Mouse (Mus musculus): ENCODE measurements around the gene Snx25.
"Not testable (repeated sequence)": the region's sequence is repeated elsewhere in the genome, so short reads cannot be mapped to it uniquely, and the experiment has no call there.

Snx25 gene

DNA sequence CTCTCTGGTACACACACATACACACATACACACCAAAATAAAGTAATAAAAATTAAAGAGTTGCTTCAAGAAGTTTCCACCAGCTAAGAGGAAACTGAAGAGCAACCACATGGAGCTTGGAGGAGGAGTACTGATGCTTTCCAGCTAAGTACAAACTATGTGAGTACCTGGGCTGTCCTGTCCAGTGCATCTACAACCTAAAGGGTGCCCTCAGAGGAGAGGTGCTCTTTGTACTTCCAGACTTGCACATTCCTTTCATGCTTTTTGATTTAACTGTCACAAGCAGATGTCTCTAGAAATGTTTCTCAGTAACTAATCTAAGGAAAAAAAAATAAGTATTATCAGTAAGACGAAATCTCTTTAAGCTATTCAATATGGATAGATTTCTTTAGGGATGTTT is 14.6 kb downstream of the Snx25 start:
- no peak for DNase-seq (ENCODE audit: low spot score)

DNA sequence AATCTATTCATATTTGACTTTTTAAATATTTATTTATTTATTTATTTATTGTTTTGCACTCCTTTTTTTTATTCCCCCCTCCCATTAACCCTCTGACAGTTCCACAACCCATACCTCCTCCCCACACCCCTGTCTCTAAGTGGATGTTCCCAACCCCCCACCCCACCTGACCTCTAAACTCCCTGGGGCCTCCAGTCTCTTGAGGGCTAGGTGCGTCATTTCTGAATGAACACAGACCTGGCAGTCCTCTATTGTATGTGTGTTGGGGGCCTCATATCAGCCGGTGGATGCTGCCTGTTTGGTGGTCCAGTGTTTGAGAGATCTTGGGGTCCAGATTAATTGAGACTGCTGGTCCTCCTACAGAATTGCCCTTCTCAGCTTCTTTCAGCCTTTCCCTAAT is 16.4 kb downstream of the Snx25 start:
- DNase-seq (ENCODE audit: low spot score) = not testable (repeated sequence)

DNA sequence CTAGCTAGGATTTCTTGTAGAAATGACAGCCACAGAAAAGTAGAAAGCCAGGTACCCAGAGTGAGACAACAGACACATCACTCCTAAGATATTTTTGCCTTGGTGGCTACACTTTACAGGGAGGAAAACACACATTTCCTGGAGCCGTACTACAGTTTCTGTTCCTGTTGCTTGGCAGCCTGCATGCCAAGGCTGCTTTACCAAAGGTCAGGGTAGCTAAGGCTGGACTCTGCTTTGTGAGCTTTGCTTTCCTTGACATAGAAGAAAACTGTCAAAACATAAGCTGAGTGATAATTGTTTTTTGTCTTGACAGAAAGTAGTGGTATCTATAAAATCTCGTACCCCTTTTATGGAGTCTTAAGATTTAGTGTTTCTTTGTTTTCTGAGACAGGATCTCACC is 21.5 kb downstream of the Snx25 start:
- DNase-seq (ENCODE audit: low spot score) = no peak

DNA sequence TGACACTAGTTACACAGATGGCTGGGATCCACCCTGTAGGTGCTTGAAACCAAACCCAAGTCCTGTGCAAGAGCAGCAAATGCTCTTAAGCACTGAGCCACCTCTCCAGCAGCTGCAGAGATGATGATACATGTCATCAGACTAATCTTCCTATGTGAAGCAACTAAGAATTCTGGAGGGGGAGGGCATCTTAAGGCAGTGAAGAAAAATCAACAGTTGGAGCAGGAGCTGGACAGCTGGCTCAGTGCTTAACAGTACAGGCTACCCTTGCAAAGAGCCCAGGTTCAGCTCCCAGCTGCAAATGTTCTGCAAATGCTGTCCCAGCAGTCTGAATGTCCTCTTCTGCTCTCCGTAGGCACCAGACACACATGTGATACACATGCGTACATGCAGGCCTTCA is 29.5 kb downstream of the Snx25 start:
- no peak for DNase-seq (ENCODE audit: low spot score)

DNA sequence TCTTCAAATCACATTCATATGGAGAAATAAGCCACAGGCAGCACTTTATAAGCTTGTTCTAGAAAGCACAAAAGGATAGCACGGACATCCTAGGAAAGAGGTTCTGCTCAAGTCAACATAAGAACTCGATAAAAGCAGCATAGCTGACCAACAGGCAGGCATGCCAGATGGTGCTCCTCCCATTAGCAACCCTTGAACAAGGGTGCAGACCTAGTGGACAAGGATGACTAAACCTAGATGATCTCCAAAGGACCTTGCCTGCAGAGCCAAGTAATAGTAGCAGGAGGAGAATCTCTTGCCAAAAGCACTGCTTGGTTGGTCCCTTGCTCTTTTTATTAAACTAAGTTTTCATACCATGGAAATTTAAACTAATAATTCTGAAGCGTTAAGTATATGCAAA is 32.8 kb downstream of the Snx25 start:
- DNase-seq (ENCODE audit: low spot score) = no peak

DNA sequence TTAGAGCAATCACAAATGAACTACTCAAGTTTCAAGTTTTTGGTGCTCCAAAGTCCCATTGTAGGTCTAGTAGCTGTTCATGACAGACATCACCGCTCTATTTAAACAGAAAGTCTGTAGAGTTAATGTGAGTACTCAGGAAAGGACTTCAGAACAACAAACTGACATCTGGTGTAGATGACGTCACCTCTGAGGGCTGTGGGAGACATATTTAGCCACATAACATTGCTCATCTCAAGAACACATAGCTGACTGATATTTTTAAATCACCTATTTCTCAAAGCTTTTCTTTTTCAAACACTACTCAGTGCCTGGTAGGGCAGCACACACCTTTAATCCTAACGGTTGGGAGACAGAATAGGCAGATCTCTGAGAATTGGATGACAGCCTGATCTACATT is 34.8 kb downstream of the Snx25 start:
- DNase-seq (ENCODE audit: low spot score) = no peak

DNA sequence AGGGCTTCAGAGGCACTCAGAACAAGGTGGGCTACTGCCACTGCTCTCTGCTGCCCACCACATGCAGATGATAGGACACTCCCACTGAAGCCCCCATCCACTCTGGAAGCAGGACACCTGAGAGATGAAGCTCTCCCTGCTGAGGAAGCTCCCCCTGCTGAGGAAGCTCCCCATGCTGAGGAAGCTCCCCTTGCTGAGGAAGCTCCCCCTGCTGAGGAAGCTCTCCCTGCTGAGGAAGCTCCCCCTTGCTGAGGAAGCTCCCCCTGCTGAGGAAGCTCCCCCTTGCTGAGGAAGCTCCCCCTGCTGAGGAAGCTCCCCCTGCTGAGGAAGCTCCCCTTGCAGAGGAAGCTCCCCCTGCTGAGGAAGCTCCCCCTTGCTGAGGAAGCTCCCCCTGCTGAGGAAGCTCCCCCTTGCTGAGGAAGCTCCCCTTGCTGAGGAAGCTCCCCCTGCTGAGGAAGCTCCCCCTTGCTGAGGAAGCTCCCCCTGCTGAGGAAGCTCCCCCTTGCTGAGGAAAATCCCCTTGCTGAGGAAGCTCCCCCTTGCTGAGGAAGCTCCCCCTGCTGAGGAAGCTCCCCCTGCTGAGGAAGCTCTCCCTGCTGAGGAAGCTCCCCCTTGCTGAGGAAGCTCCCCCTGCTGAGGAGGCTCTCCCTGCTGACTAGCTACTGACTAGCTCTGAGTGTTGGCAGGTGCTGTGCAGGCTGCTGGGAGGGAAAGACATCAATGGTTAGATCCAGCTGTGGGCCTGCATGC is 38.4 kb downstream of the Snx25 start:
- not testable (repeated sequence) for DNase-seq (ENCODE audit: low spot score)

DNA sequence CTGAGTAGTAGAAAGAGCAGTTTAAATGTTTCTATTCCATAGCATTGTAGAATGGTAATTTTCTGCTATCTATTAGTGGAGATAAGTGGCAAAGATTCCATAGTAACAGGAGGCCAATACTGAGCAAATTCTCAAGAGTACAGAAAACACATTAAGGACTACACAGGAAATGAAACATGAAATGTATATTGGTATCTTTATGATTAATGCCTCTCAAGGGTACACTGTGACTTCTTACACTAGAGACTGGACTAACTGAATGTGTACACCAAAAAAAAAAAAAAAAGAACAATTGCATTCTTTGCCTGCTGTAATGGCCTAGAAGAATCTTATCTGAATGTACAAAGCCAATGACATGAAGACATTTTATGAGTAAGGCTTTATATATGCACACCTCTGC is 44.3 kb downstream of the Snx25 start:
- no peak for DNase-seq (ENCODE audit: low spot score)

DNA sequence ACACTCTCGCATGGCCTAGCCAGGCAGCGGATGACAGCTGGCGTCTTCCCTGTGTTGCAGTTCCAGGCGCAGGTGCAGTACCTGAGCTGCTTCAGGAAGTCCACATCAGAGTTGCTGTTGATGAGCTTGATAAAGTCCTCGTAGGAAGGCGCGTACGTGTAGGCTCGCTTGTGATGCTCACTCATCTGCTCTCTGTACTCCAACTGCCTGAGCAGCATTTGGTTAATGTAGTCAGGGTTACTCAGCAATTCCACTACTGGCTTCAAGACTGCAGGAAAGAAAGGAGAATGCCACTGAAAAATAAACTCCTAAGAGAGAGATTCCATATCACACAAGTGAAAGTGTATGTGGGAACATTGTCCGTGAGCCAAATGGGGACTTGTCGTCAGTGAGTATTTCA is 48.5 kb downstream of the Snx25 start:
- no peak for DNase-seq (ENCODE audit: low spot score)

DNA sequence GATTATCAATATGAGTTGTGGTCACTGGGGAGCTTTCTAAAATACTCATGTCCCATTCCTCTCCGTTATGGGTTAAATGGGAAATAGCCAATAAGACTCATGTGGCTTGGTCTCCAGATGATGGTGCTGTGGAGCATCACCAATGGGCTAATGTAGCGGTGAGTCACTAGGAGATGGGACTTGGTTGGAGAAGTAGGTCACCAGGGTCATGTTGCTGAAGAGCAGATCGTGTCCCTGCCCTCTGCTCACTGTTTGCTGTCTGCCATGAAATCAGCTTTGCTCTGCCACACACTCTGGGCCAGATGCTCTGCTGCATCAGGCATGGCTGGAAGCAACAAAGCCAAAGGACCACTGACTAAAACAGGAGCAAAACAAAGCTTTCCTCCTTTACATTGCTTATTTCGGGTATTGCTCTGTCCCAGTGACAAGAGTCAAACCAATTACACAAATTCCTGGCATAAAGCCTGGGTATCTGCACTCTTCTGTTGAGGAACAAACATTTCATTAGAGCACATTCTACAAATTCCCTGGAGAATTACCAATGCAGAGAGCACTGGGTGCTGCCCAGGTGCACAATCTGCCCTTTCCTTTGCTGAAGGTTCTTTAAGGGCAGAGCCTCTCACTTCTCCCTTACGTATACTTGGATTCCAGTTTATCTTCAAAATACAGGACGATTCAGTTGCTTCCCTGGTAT is 59.1 kb downstream of the Snx25 start:
- no peak for DNase-seq (ENCODE audit: low spot score)

DNA sequence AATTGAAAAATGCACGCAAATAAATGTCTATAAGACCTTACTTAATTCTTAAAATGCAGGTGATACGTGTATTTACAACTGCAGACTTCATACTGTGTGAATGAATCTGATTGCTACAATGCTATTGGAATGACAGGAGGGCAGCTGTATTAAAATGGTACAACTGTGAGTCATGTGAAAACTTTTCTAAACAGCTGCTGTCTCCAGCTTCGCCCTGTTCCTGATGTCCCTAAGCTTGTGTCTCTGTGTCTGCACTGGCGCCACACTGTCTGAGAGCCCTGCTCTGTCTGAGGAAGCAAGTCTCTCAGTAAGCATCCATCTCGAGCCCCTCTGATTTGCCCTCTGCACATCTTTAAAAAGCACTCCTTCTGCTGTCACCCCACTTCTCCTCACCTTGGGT is 68.8 kb downstream of the Snx25 start:
- DNase-seq (ENCODE audit: low spot score) = no peak

DNA sequence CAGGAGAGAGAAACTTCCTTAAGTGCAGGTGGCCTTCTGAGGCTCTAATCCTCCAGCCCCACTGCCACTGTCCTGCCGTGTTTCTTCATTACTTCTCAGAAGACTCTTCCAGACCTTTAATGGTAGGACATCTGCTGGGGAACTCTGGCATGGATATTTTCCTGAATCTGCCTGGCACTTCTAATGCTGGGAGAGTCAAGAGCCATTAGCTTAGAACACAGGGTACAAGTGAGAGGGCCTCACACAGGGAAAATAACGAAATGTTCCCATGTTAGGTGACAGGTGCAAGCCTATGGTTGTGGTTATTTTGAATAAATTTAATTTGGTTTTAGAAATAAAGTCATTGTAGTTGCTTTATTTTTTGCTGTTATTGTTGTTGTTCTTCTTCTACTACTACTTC is 70.9 kb downstream of the Snx25 start:
- no peak for DNase-seq (ENCODE audit: low spot score)

DNA sequence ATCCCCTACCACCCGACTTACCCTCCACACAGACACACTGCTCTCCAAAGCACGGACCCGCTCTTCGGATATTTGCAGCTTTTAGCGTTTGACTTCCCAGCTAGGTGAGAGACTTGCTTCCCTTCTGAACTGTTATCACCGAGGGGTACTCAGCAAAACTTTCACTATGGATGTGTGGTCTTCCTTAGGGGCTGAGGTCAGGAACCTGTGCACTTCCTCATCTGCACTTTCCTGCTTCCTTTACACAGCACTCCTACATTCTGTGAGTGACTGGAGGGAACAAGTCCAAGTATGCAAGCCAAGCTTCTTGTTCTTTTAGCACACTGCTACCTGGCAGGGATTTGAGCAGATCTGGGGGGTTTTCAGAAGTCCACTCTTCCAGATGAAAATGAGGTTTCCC is 73.1 kb downstream of the Snx25 start:
- no peak for DNase-seq (ENCODE audit: low spot score)

DNA sequence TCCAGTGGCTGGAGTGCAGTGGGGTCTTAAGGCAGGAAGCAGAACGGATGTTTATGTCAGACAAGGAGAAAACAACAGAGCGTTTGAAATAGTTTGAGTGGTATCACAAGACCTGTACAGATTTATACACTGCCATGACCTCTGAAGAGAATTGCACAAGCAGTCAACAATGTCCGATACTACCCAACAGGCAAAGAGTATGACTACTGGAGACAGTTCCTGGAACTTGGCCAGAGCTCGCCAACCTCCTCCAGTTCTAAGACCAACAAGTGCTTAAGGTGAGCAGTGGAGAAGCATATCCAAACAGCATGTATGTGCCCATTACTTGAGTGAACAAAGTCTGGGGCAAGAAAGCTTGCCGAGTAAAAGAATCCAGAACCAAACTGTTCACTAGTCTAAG is 76.7 kb downstream of the Snx25 start:
- DNase-seq (ENCODE audit: low spot score) = no peak

DNA sequence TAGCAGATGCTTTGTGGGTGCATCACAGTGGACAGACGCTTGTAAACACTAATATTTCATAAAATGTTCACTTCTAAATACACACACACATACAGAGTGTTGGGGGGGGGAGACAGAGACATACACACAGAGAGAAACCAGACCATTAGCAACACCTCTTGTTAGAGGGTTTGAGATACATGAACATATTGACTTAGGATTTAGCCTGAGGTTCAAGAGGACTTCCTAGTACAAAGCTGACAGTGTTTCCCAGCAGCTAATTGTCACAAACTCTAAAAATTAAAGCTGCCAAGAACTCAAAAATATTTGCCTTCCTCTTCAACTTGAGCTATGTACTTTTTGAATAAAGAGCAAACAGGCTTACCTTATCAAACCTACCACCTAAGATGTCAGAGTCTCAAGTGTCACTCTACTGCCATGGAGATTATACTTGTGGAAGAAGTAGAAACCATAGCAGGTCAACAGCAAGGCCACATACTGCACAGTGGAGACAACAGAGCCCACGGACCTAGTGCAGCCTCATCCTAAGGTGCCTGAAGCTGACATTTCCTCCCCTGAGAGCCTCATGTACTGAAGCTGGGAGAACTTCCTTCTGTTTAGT is 78.3 kb downstream of the Snx25 start:
- no peak for DNase-seq (ENCODE audit: low spot score)

DNA sequence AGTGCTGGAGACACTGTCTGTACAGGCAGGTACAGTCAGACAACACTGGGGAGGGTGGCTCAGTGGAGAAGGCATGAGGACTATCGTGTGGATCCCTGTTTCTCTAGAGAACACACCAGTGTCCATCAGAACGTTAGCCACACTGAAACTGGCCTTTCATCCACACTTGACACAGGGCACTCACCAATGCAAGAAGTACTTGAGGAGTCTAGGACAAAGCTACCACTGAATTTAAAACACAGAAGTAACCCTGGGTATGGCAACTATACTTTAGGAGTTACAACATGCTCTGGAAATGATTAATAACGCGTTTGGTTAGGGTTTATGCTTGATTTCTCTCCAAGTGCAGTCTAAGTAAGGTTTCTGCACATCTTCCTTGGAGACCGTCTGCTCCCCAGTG is 79.2 kb downstream of the Snx25 start:
- no peak for DNase-seq (ENCODE audit: low spot score)

DNA sequence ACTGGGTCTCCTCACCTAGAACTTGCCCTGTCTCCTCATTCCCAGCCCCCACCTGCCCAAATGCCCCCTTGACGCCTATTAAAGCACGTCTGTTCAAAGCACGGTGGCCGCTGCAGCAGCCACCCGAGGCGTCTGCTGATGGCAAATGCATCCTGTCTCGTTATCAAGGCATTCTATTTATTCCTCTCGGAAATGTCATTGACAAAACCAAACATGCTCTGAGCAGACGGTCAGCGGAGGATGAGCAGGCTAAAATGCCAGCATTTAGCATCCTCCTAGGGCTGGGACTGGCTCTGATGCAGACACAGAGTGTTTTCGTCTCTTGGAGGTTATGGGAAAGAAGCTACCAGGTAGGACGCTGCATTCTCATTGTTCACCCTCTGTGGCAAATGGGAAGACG is 111.7 kb downstream of the Snx25 start:
- DNase-seq (ENCODE audit: low spot score) = peak; percentile 9

DNA sequence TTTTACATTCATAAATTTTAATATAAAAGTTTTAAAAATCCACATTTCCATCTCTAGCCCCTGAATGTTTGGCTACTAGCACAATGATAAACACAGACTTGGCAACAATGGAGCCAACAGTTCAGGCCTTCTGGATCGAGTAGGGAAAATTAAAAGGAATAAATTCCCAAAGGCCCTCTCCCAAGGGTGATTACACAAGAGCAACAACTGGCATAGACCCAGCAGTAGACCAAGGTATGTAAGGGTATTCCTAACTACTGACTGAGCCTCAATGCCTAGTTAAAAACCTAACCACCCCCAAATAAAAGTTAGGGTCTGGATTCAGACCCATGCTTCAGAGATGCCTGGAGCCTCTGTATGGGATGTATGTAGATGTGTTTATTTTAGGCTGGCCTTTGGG is 112.3 kb downstream of the Snx25 start:
- no peak for DNase-seq (ENCODE audit: low spot score)

DNA sequence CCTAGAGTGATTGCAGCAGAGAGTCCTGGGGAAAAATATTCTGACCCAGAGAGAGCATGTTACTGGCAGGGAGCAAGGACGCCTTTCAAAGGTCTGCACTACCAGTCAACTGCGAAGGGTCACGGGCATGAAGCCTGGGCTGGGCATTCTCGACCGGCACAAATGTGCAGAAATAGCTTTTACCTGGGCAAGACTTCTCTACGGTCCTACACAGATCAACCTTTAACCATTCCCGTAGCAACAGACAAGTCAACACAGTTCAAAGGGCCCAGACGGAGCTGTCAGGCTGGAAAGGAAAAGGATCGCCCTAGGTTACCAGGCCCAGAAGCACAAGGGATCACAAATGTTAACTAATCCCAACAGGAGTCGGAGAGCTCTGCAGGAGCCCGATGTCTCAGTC is 115.7 kb downstream of the Snx25 start:
- no peak for DNase-seq (ENCODE audit: low spot score)

DNA sequence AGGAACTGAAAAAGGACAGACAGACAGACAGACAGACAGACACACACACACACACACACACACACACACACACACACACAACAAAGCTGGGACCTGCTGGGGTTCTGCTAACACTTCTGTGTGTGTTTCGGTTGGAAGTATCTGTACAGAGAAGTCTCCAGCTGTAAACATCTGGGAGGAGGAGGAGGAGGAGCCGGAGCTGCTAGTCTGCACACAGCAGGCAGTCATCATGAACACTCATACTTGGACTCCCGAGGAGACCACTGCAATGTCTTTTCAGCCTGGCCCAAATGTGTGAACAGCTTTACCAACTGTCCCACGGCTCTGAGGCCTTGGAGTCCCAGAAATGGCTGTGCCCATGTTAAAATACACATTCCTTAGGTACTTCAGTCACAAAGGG is 127.6 kb downstream of the Snx25 start:
- DNase-seq (ENCODE audit: low spot score) = no peak

DNA sequence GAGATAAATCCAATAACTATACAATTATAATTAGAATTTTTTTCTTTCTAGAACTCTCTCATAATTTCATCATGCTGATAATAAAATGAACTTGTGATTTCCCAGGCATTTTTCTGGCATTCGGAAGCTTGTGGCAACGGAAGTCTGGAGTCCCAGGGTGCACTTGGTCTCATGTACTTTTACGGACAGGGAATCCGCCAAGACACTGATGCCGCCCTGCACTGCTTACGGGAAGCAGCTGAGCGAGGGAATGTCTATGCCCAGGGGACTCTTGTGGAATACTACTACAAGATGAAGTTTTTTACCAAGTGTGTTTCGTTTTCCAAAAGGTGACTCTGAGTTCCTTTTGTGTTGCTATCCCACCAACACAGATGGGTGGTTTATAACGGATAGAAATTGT is 129.2 kb downstream of the Snx25 start:
- DNase-seq (ENCODE audit: low spot score) = no peak

DNA sequence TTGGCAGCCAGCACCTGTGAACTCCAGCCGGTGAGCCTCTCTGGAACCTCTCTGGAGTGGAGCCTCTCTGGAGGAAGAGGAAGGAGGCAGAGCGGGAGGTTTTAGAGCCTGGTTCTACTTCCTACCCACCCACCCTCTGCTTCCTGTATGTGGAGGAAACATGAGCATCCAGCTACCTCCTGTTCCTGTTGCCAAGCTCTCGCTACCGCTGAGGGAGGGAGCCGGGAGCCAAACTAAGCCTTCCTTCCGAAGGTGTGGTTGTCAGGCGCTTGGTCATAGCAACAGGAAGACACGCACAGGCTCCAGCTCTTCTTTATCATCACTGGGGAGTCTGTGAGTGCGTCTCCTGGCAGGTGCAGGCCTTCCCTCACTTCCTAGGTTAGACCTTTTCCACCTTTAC is 129.8 kb downstream of the Snx25 start:
- no peak for DNase-seq (ENCODE audit: low spot score)
